Mouse (Mus musculus) heart, embryonic 15.5 days (tissue): ENCODE results near the gene Fut9. TPM values are rescaled to one million over a fixed set of nuclear protein-coding genes. Genes with fewer than 3 reads are reported as not detected.

Source experiments
- ATAC-seq: fragments of 200-750 bp; cut with Nextera tagmentation; replicated peaks from 2 replicates; pipeline ENCODE4 v1.8.0; 2017; ENCODE audit warnings: low read depth, moderate TSS enrichment; ENCODE audit not compliant: insufficient number of reproducible peaks, insufficient read depth, low FRiP score
- H3K27ac ChIP-seq: fragments of 300-500 bp; sonication (generic); 2 replicates; pipeline ENCODE4 v1.5.1; 2015; ENCODE audit warnings: mild to moderate bottlenecking, inconsistent platforms
- H3K27me3 ChIP-seq: fragments of 300-500 bp; sonication (generic); 2 replicates; pipeline ENCODE4 v1.6.1; 2015; ENCODE audit warnings: inconsistent platforms
- H3K36me3 ChIP-seq: fragments of 300-500 bp; sonication (generic); 2 replicates; pipeline ENCODE4 v1.6.1; 2015; ENCODE audit warnings: mild to moderate bottlenecking, inconsistent platforms
- H3K4me1 ChIP-seq: fragments of 300-500 bp; sonication (generic); replicated peaks from 2 replicates; pipeline ENCODE4 v1.6.1; 2015; ENCODE audit warnings: inconsistent platforms
- H3K4me2 ChIP-seq: fragments of 300-500 bp; sonication (generic); 2 replicates; pipeline ENCODE4 v1.6.1; 2015; ENCODE audit warnings: inconsistent platforms, mild to moderate bottlenecking, moderate library complexity
- H3K4me3 ChIP-seq: fragments of 300-500 bp; sonication (generic); 2 replicates; pipeline ENCODE4 v1.5.1; 2015; ENCODE audit warnings: mild to moderate bottlenecking, inconsistent platforms
- H3K9ac ChIP-seq: fragments of 300-500 bp; sonication (generic); 2 replicates; pipeline ENCODE4 v1.6.1; 2015; ENCODE audit warnings: mild to moderate bottlenecking, inconsistent platforms
- H3K9me3 ChIP-seq: fragments of 300-500 bp; sonication (generic); replicated peaks from 2 replicates; pipeline ENCODE4 v1.6.1; 2016; ENCODE audit warnings: inconsistent platforms
- WGBS: fragments of 180-500 bp; shearing (Covaris S2); methylation state at CpG from one replicate; pipeline ENCODE4 v1.1.7; 2015; ENCODE audit warnings: mixed read lengths; 5-methylcytosine and 5-hydroxymethylcytosine counted together
- polyA plus RNA-seq: library from polyadenylated mRNA; unstranded; fragments of >200 nt; fragmentation: Nextera tagmentation; extraction: Ambion mirVana; gene quantifications from 2 replicates; pipeline ENCODE4 v1.2.1, GENCODE M21; 2015

Gene Fut9
- polyA plus RNA-seq, 1 experiment from 2014 or later = 0.06 TPM

GRCm38 (mm10) chr4:25757909-25758548 lies 42.0 kb downstream of the Fut9 start:
- H3K4me3 ChIP-seq = no peak overlapping the region
- H3K9me3 ChIP-seq = no peaks in the 10 kb centered on the region
- H3K27me3 ChIP-seq = no peaks in the 10 kb centered on the region
- whole genome bisulfite sequencing = 85% methylated on average over 4 of the region's 5 CpGs
- no peaks in the 10 kb centered on the region for H3K4me1 ChIP-seq
- H3K9ac ChIP-seq = no peak overlapping the region
- no peaks in the 10 kb centered on the region for H3K36me3 ChIP-seq
- no peak overlapping the region for H3K27ac ChIP-seq
- H3K4me2 ChIP-seq = no peak overlapping the region
- no peak for ATAC-seq

GRCm38 (mm10) chr4:25741553-25741952 lies 58.5 kb downstream of the Fut9 start:
- Histone ChIP-seq H3K27ac (no peak overlapping the region), H3K4me1 (no peaks in the 10 kb centered on the region), H3K9me3 (no peaks in the 10 kb centered on the region), H3K4me3 (no peak overlapping the region), H3K36me3 (no peaks in the 10 kb centered on the region), H3K4me2 (no peak overlapping the region), H3K27me3 (no peaks in the 10 kb centered on the region), H3K9ac (no peak overlapping the region)
- 66% methylated on average over 5 of the region's 5 CpGs for WGBS
- ATAC-seq = no peak

- Histone ChIP-seq H3K27me3 (no peaks in the 10 kb centered on the region), H3K4me3 (no peak overlapping the region), H3K9ac (no peak overlapping the region), H3K4me1 (no peaks in the 10 kb centered on the region), H3K4me2 (no peak overlapping the region), H3K9me3 (no peaks in the 10 kb centered on the region), H3K36me3 (no peaks in the 10 kb centered on the region), H3K27ac (no peak overlapping the region)
- 71% methylated on average over 4 of the region's 4 CpGs for WGBS
- no peak for ATAC-seq
Observed at GRCm38 (mm10) chr4:25738782-25739181, 61.3 kb downstream of the Fut9 start.

- Histone ChIP-seq H3K9me3 (no peaks in the 10 kb centered on the region), H3K27ac (no peak overlapping the region), H3K4me3 (no peak overlapping the region), H3K9ac (no peak overlapping the region), H3K4me2 (no peak overlapping the region), H3K4me1 (no peaks in the 10 kb centered on the region), H3K36me3 (no peaks in the 10 kb centered on the region), H3K27me3 (no peaks in the 10 kb centered on the region)
- ATAC-seq = no peak
- 76% methylated on average over 5 of the region's 5 CpGs for WGBS
Observed at GRCm38 (mm10) chr4:25721576-25721975, 78.5 kb downstream of the Fut9 start.

GRCm38 (mm10) chr4:25713907-25714306 lies 86.1 kb downstream of the Fut9 start:
- Histone ChIP-seq H3K4me3 (no peak overlapping the region), H3K27ac (no peak overlapping the region), H3K4me2 (no peak overlapping the region), H3K9ac (no peak overlapping the region), H3K9me3 (no peaks in the 10 kb centered on the region; the same call in 1 of the 2 replicates), H3K27me3 (no peaks in the 10 kb centered on the region), H3K4me1 (no peaks in the 10 kb centered on the region), H3K36me3 (no peaks in the 10 kb centered on the region)
- no peak for ATAC-seq
- 66% methylated on average over 2 of the region's 2 CpGs for WGBS

- no peaks in the 10 kb centered on the region for H3K9me3 ChIP-seq
- no peaks in the 10 kb centered on the region for H3K4me1 ChIP-seq
- no peaks in the 10 kb centered on the region for H3K27me3 ChIP-seq
- no peak for ATAC-seq
- H3K9ac ChIP-seq = no peak overlapping the region
- no peak overlapping the region for H3K4me3 ChIP-seq
- no peaks in the 10 kb centered on the region for H3K36me3 ChIP-seq
- 82% methylated on average over 3 of the region's 3 CpGs for WGBS
- H3K27ac ChIP-seq = no peak overlapping the region
- no peak overlapping the region for H3K4me2 ChIP-seq
Observed at GRCm38 (mm10) chr4:25684976-25685375, 115.1 kb downstream of the Fut9 start.

- 70% methylated on average over 1 of the region's 1 CpGs for WGBS
- Histone ChIP-seq H3K9me3 (no peaks in the 10 kb centered on the region), H3K36me3 (no peaks in the 10 kb centered on the region), H3K4me1 (no peaks in the 10 kb centered on the region), H3K27ac (no peak overlapping the region), H3K9ac (no peak overlapping the region), H3K4me2 (no peak overlapping the region), H3K27me3 (no peaks in the 10 kb centered on the region), H3K4me3 (no peak overlapping the region)
- ATAC-seq = no peak
Observed at GRCm38 (mm10) chr4:25664196-25664595, 135.8 kb downstream of the Fut9 start.

- Histone ChIP-seq H3K27ac (no peak overlapping the region), H3K9ac (no peak overlapping the region), H3K36me3 (no peaks in the 10 kb centered on the region), H3K4me2 (no peak overlapping the region), H3K4me1 (no peaks in the 10 kb centered on the region), H3K27me3 (no peaks in the 10 kb centered on the region), H3K9me3 (no peaks in the 10 kb centered on the region), H3K4me3 (no peak overlapping the region)
- ATAC-seq = no peak
- 63% methylated on average over 3 of the region's 3 CpGs for WGBS
Observed at GRCm38 (mm10) chr4:25661204-25661727, 138.8 kb downstream of the Fut9 start.

GRCm38 (mm10) chr4:25658792-25659191 lies 141.3 kb downstream of the Fut9 start:
- H3K9ac ChIP-seq = no peak overlapping the region
- no peak overlapping the region for H3K27ac ChIP-seq
- no peaks in the 10 kb centered on the region for H3K9me3 ChIP-seq
- no peak overlapping the region for H3K4me3 ChIP-seq
- WGBS = 39% methylated on average over 3 of the region's 3 CpGs
- no peaks in the 10 kb centered on the region for H3K27me3 ChIP-seq
- H3K4me1 ChIP-seq = no peaks in the 10 kb centered on the region
- no peak for ATAC-seq
- no peak overlapping the region for H3K4me2 ChIP-seq
- no peaks in the 10 kb centered on the region for H3K36me3 ChIP-seq

GRCm38 (mm10) chr4:25651902-25652301 lies 148.1 kb downstream of the Fut9 start:
- 76% methylated on average over 3 of the region's 3 CpGs for WGBS
- ATAC-seq = no peak

GRCm38 (mm10) chr4:25648107-25648506 lies 151.9 kb downstream of the Fut9 start:
- Histone ChIP-seq H3K9me3 (no peaks in the 10 kb centered on the region), H3K36me3 (no peaks in the 10 kb centered on the region), H3K9ac (no peak overlapping the region), H3K4me2 (no peak overlapping the region), H3K4me1 (no peaks in the 10 kb centered on the region), H3K27ac (no peak overlapping the region), H3K4me3 (no peak overlapping the region), H3K27me3 (no peaks in the 10 kb centered on the region)
- ATAC-seq = no peak
- WGBS = 70% methylated on average over 2 of the region's 2 CpGs

More at GRCm38 (mm10) chr4:25651902-25652301, 148.1 kb downstream of the Fut9 start:
- no peak overlapping the region for H3K9ac ChIP-seq
- no peaks in the 10 kb centered on the region for H3K9me3 ChIP-seq
- H3K4me3 ChIP-seq = no peak overlapping the region
- H3K36me3 ChIP-seq = no peaks in the 10 kb centered on the region
- H3K4me2 ChIP-seq = no peak overlapping the region
- H3K27ac ChIP-seq = no peak overlapping the region
- H3K4me1 ChIP-seq = no peaks in the 10 kb centered on the region
- H3K27me3 ChIP-seq = no peaks in the 10 kb centered on the region

GRCm38 (mm10) chr4:25647593-25647992 lies 152.5 kb downstream of the Fut9 start:
- Histone ChIP-seq H3K4me2 (no peak overlapping the region), H3K27ac (no peak overlapping the region), H3K4me1 (no peaks in the 10 kb centered on the region), H3K9me3 (no peaks in the 10 kb centered on the region), H3K36me3 (no peaks in the 10 kb centered on the region), H3K9ac (no peak overlapping the region), H3K27me3 (no peaks in the 10 kb centered on the region), H3K4me3 (no peak overlapping the region)
- no peak for ATAC-seq
- 65% methylated on average over 1 of the region's 1 CpGs for WGBS
